ENCODE assay signal across 10 mouse cellular contexts in the genomic region with DNA sequence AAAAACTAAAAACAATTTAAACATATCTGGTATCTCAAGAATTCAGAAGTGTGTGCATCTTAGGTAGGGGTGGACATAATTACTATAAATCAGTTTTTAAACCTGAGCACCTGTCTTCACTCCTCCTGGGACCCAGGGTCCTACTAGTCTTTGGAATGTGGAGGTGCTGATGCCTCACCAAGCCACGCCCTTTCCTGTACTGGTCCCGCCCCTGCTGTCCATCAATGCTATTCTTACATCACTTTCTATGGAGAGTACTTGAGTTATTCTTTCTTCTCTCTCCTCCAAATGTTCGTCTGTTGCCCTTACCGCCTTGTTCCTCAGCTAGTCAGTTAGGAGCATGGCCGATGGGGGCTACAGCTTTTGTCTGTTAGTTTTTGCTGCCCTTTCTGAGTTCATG. TPM values are rescaled to one million over a fixed set of nuclear protein-coding genes. Genes with fewer than 3 reads are reported as not detected.
DNase-seq lines count a peak whose midpoint lies in the region; ATAC-seq lines count a peak whose summit lies in the region.
"Had no signal": no experiment of that assay in that cellular context is flagged by ENCODE, and none has a peak within 500 bp of the region (broad histone marks: within the 10 kb centered on the region; RNA-seq: fewer than 3 reads in every experiment).

No protein-coding gene starts in this region.

- H3K4me1 ChIP-seq in hindbrain, embryonic 11.5 days (replicated peaks; ENCODE audit: control insufficient read depth, insufficient read depth, low read length), result 0 out of 2 replicates have a peak, but pooled peaks cover 2% of the 10 kb centered on the region
- H3K4me1 ChIP-seq in hindbrain, embryonic 13.5 days (replicated peaks), result peaks cover 6% of the 10 kb centered on the region; the same call in 1 of the 2 replicates

- no peaks in the 10 kb centered on the region for H3K27me3 ChIP-seq in hindbrain, embryonic 11.5 days (ENCODE audit: control insufficient read depth, insufficient read depth, low read length)
- H3K27me3 ChIP-seq in hindbrain, embryonic 13.5 days, result 0 out of 2 replicates have a peak, but pooled peaks cover 9% of the 10 kb centered on the region
- H3K27me3 ChIP-seq: embryonic facial prominence, embryonic 15.5 days had no signal

- 43% methylated on average over 5 of the region's 5 CpGs for WGBS in hindbrain, embryonic 11.5 days
- WGBS in hindbrain, embryonic 13.5 days, result 36% methylated on average over 5 of the region's 5 CpGs

- H3K4me3 ChIP-seq in hindbrain, embryonic 11.5 days (ENCODE audit: low read depth, low read length), result no peak overlapping the region
- no peak overlapping the region for H3K4me3 ChIP-seq in hindbrain, embryonic 13.5 days

- H3K36me3 ChIP-seq in hindbrain, embryonic 11.5 days (ENCODE audit: control insufficient read depth, insufficient read depth, low read length), result no peaks in the 10 kb centered on the region
- H3K36me3 ChIP-seq in hindbrain, embryonic 13.5 days, result no peaks in the 10 kb centered on the region
- H3K36me3 ChIP-seq: embryonic facial prominence, embryonic 15.5 days; liver, embryonic 13.5 days had no signal

- no peak for ATAC-seq in hindbrain, embryonic 11.5 days (ENCODE audit: low FRiP score)
- no peak for ATAC-seq in hindbrain, embryonic 13.5 days (ENCODE audit: low FRiP score)

- no peak overlapping the region for H3K9ac ChIP-seq in hindbrain, embryonic 11.5 days (ENCODE audit: low read depth, low read length)
- H3K9ac ChIP-seq in hindbrain, embryonic 13.5 days, result no peak overlapping the region
- H3K9ac ChIP-seq: liver, embryonic 13.5 days had no signal

- H3K9me3 ChIP-seq in hindbrain, embryonic 11.5 days (ENCODE audit: control insufficient read depth, low read length), result no peaks in the 10 kb centered on the region
- H3K9me3 ChIP-seq in hindbrain, embryonic 13.5 days, result no peaks in the 10 kb centered on the region
- H3K9me3 ChIP-seq: embryonic facial prominence, embryonic 15.5 days; liver, embryonic 13.5 days had no signal

- no peak overlapping the region for H3K4me2 ChIP-seq in hindbrain, embryonic 11.5 days (replicated peaks; ENCODE audit: low read depth, low read length)
- H3K4me2 ChIP-seq in hindbrain, embryonic 13.5 days, result no peak overlapping the region

- DNase-seq in hindbrain, embryonic 11.5 days (ENCODE audit: low spot score), result peak; percentile 42
- peak; percentile 21 for DNase-seq in urinary bladder, postnatal 25 days (ENCODE audit: low spot score)
- DNase-seq in urinary bladder, postnatal 10 days (ENCODE audit: low spot score), result no peak
- peak; percentile 39 to 41 for DNase-seq in cerebellum, postnatal 36 days
- peak; percentile 81 to 88 for DNase-seq in lung, adult 18-20 months
- DNase-seq in frontal cortex, postnatal 14 days (ENCODE audit: low spot score in 2 of 2), result no peak
- no peak for DNase-seq in layer of hippocampus, postnatal 36 days
- DNase-seq: liver, embryonic 13.5 days had no signal

- no peak overlapping the region for H3K27ac ChIP-seq in hindbrain, embryonic 11.5 days (ENCODE audit: low read depth, low read length)
- H3K27ac ChIP-seq in hindbrain, embryonic 13.5 days, result no peak overlapping the region
- H3K27ac ChIP-seq: embryonic facial prominence, embryonic 15.5 days; liver, embryonic 13.5 days had no signal

RNA-seq across cellular contexts. Expression of gene Mucl3, which starts 7.1 kb away (rescaled TPM):
- 0.32 TPM in 1 of 2 replicates, not detected in the other for polyA plus RNA-seq in hindbrain, embryonic 11.5 days (2014; fragmentation: Nextera tagmentation; extraction: Ambion mirVana)
- 0.14 TPM in 1 of 2 replicates, not detected in the other for polyA plus RNA-seq in hindbrain, embryonic 13.5 days (2015; fragmentation: Nextera tagmentation; extraction: Ambion mirVana)
- not detected for total RNA-seq in layer of hippocampus, postnatal 36 days (2021)

RNA-seq across cellular contexts. Expression of gene Gm9573, which starts 9.9 kb away (rescaled TPM):
- polyA plus RNA-seq in hindbrain, embryonic 11.5 days (2014; fragmentation: Nextera tagmentation; extraction: Ambion mirVana), result not detected in 2 replicates
- not detected in 2 replicates for polyA plus RNA-seq in hindbrain, embryonic 13.5 days (2015; fragmentation: Nextera tagmentation; extraction: Ambion mirVana)
- not detected for total RNA-seq in layer of hippocampus, postnatal 36 days (2021)
- polyA plus RNA-seq: liver, embryonic 13.5 days had no signal

RNA-seq across cellular contexts. Expression of gene Vars2, which starts 31.0 kb away (rescaled TPM):
- polyA plus RNA-seq in hindbrain, embryonic 11.5 days (2014; fragmentation: Nextera tagmentation; extraction: Ambion mirVana), result 6.9 and 8.7 TPM in 2 replicates
- polyA plus RNA-seq in hindbrain, embryonic 13.5 days (2015; fragmentation: Nextera tagmentation; extraction: Ambion mirVana), result 11.8 and 14.0 TPM in 2 replicates
- 10 to 100 TPM; 41.8 to 43.4 TPM for total RNA-seq in layer of hippocampus, postnatal 36 days (2021)

RNA-seq across cellular contexts. Expression of gene Sfta2, which starts 35.0 kb away (rescaled TPM):
- not detected in 2 replicates for polyA plus RNA-seq in hindbrain, embryonic 11.5 days (2014; fragmentation: Nextera tagmentation; extraction: Ambion mirVana)
- not detected in 2 replicates for polyA plus RNA-seq in hindbrain, embryonic 13.5 days (2015; fragmentation: Nextera tagmentation; extraction: Ambion mirVana)
- not detected for total RNA-seq in layer of hippocampus, postnatal 36 days (2021)
- polyA plus RNA-seq: liver, embryonic 13.5 days had no signal

RNA-seq across cellular contexts. Expression of gene Gtf2h4, which starts 37.2 kb away (rescaled TPM):
- 37.8 and 41.4 TPM in 2 replicates for polyA plus RNA-seq in hindbrain, embryonic 11.5 days (2014; fragmentation: Nextera tagmentation; extraction: Ambion mirVana)
- 27.6 and 29.2 TPM in 2 replicates for polyA plus RNA-seq in hindbrain, embryonic 13.5 days (2015; fragmentation: Nextera tagmentation; extraction: Ambion mirVana)
- 10 to 100 TPM; 31.1 to 32.1 TPM for total RNA-seq in layer of hippocampus, postnatal 36 days (2021)

Comparison
In these comparisons a context has a peak if more than half of its experiments do, and no peak if none do; other contexts are left out.
1. DNase-seq: peak in hindbrain, embryonic 11.5 days (single experiment), urinary bladder, postnatal 25 days (single experiment), cerebellum, postnatal 36 days (2 of 2) and lung, adult 18-20 months (2 of 2); none in urinary bladder, postnatal 10 days (single experiment), frontal cortex, postnatal 14 days (0 of 2) and layer of hippocampus, postnatal 36 days (0 of 2).